Mouse (Mus musculus) ES-E14 (cell line): ENCODE measurements around the gene Syt8. TPM values are rescaled to one million over a fixed set of nuclear protein-coding genes. Genes with fewer than 3 reads are reported as not detected.

Experiments used
- DNase-seq: peaks from one replicate; pipeline ENCODE4 v3.0.0-alpha.2; 2013; ENCODE audit warnings: low read depth, low spot score
- H3K27ac ChIP-seq: 2 replicates; pipeline ENCODE4 v1.5.1; 2012; ENCODE audit warnings: low read depth, mild to moderate bottlenecking, low read length, moderate library complexity, mixed read lengths; ENCODE audit not compliant: poor library complexity, insufficient read depth, severe bottlenecking
- H3K36me3 ChIP-seq: 2 replicates; pipeline ENCODE4 v1.6.1; 2012; ENCODE audit warnings: mild to moderate bottlenecking, low read length, moderate library complexity, mixed read lengths; ENCODE audit not compliant: control insufficient read depth, poor library complexity, insufficient read depth, severe bottlenecking
- H3K4me1 ChIP-seq, 2 experiments: fragments of 150-350 bp in 1 of 2; sonication (generic) in 1 of 2; 2 replicates each; pipeline ENCODE4 v1.6.1; 2012; ENCODE audit warnings: low read length in 2 of 2, mild to moderate bottlenecking in 1 of 2, mixed read lengths in 1 of 2; ENCODE audit not compliant: control insufficient read depth in 2 of 2, insufficient read depth in 2 of 2, poor library complexity in 1 of 2
- H3K4me3 ChIP-seq, 2 experiments: fragments of 150-350 bp in 1 of 2; sonication (generic) in 1 of 2; 2 replicates each; pipeline ENCODE4 v1.5.1; 2012; ENCODE audit warnings: low read length in 2 of 2, low read depth in 1 of 2, mild to moderate bottlenecking in 1 of 2, mixed read lengths in 1 of 2; ENCODE audit not compliant: insufficient read depth in 1 of 2, poor library complexity in 1 of 2, severe bottlenecking in 1 of 2
- H3K9ac ChIP-seq: 2 replicates; pipeline ENCODE4 v1.6.1; 2012; ENCODE audit warnings: low read depth, mild to moderate bottlenecking, low read length, mixed read lengths; ENCODE audit not compliant: poor library complexity, insufficient read depth, severe bottlenecking
- H3K9me3 ChIP-seq: fragments of 150-350 bp; sonication (generic); 2 replicates; pipeline ENCODE4 v1.6.1; 2012; ENCODE audit warnings: low read depth, mild to moderate bottlenecking, low read length; ENCODE audit not compliant: control insufficient read depth, insufficient read depth
- CHD2 ChIP-seq: IDR thresholded peaks from 2 replicates; pipeline ENCODE4 v1.6.1; 2014; ENCODE audit warnings: mild to moderate bottlenecking, low read depth, low read length, inconsistent platforms
- HCFC1 ChIP-seq: IDR thresholded peaks from 2 replicates; pipeline ENCODE4 v1.6.1; 2012; ENCODE audit warnings: low read length, inconsistent platforms, borderline replicate concordance; ENCODE audit not compliant: insufficient read depth
- MAFK ChIP-seq: IDR thresholded peaks from 2 replicates; pipeline ENCODE4 v1.6.1; 2014; ENCODE audit warnings: mild to moderate bottlenecking, low read depth, low read length, inconsistent platforms; ENCODE audit not compliant: insufficient read depth
- ZC3H11A ChIP-seq: IDR thresholded peaks from 2 replicates; pipeline ENCODE4 v1.6.1; 2012; ENCODE audit warnings: low read depth, mild to moderate bottlenecking, inconsistent platforms, low read length, borderline replicate concordance
- ZNF384 ChIP-seq: IDR thresholded peaks from 2 replicates; pipeline ENCODE4 v1.6.1; 2012; ENCODE audit warnings: low read depth, low read length, inconsistent platforms
- in situ Hi-C, 2 experiments: fragments of 600-800 bp; cut with MboI; formaldehyde crosslinking; loops; one replicate each; pipeline ENCODE4 v1.15.1; 2025; ENCODE audit warnings: low sequenced_read_pairs in 2 of 2, inconsistent platforms in 1 of 2; ENCODE audit not compliant: unreplicated experiment in 2 of 2
- total RNA-seq: library from RNA; depleted of rRNA; stranded (reverse); fragments of 300-350 nt; gene quantifications from 2 replicates; pipeline ENCODE4 v1.2.3, GENCODE M21; 2012

The Syt8 gene
- total RNA-seq, 1 experiment = 0.94 TPM

- no peak for DNase-seq
- Histone ChIP-seq H3K4me3 (no peak overlapping the region), H3K4me1 (no peaks in the 10 kb centered on the region), H3K36me3 (no peaks in the 10 kb centered on the region), H3K9ac (no peak overlapping the region), H3K27ac (no peak overlapping the region), H3K9me3 (no peaks in the 10 kb centered on the region)
- in situ Hi-C loops = no loop called here
- TF ChIP-seq MAFK (no peak), HCFC1 (no peak), CHD2 (no peak), ZNF384 (no peak), ZC3H11A (no peak)
These were observed 26.8 kb downstream of the Syt8 start for GRCm38 (mm10) chr7:142461446-142461845.

GRCm38 (mm10) chr7:142462190-142462589 lies 27.5 kb downstream of the Syt8 start:
- Histone ChIP-seq H3K9ac (no peak overlapping the region), H3K4me3 (no peak overlapping the region), H3K9me3 (no peaks in the 10 kb centered on the region), H3K36me3 (no peaks in the 10 kb centered on the region), H3K4me1 (no peaks in the 10 kb centered on the region), H3K27ac (no peak overlapping the region)
- no peak for DNase-seq
- in situ Hi-C loops = no loop called here
- TF ChIP-seq HCFC1 (no peak), CHD2 (no peak), ZC3H11A (no peak), ZNF384 (no peak), MAFK (no peak)

- DNase-seq = no peak
- H3K27ac ChIP-seq = no peak overlapping the region
- H3K9me3 ChIP-seq = no peaks in the 10 kb centered on the region
- TF ChIP-seq CHD2 (no peak), HCFC1 (no peak), MAFK (no peak), ZC3H11A (no peak), ZNF384 (no peak)
- H3K4me3 ChIP-seq = no peak overlapping the region
- no peaks in the 10 kb centered on the region for H3K4me1 ChIP-seq
- in situ Hi-C loops = no loop called here
- H3K36me3 ChIP-seq = no peaks in the 10 kb centered on the region
- no peak overlapping the region for H3K9ac ChIP-seq
These were observed 28.0 kb downstream of the Syt8 start for GRCm38 (mm10) chr7:142462594-142463078.

GRCm38 (mm10) chr7:142470171-142470691 lies 35.6 kb downstream of the Syt8 start:
- H3K9ac ChIP-seq = no peak overlapping the region
- no peak overlapping the region for H3K4me3 ChIP-seq
- in situ Hi-C loops = no loop called here
- TF ChIP-seq HCFC1 = no peak
- no peak for TF ChIP-seq CHD2
- TF ChIP-seq ZC3H11A = no peak
- no peak for TF ChIP-seq ZNF384
- H3K4me1 ChIP-seq = peaks cover 0 to 3% of the 10 kb centered on the region in 2 experiments; a peak in 1 of 4 replicates
- no peaks in the 10 kb centered on the region for H3K9me3 ChIP-seq
- DNase-seq = no peak
- no peak overlapping the region for H3K27ac ChIP-seq
- no peaks in the 10 kb centered on the region for H3K36me3 ChIP-seq

- no peaks in the 10 kb centered on the region for H3K36me3 ChIP-seq
- H3K9me3 ChIP-seq = no peaks in the 10 kb centered on the region
- no peak overlapping the region for H3K4me3 ChIP-seq
- DNase-seq = peak; percentile 9
- no peak overlapping the region for H3K9ac ChIP-seq
- H3K4me1 ChIP-seq = peaks cover 0 to 3% of the 10 kb centered on the region in 2 experiments; a peak in 1 of 4 replicates
- no peak overlapping the region for H3K27ac ChIP-seq
- in situ Hi-C loops = no loop called here
- no peak for TF ChIP-seq ZNF384
- no peak for TF ChIP-seq MAFK
- no peak for TF ChIP-seq ZC3H11A
- TF ChIP-seq CHD2 = no peak
- no peak for TF ChIP-seq HCFC1
These were observed 36.3 kb downstream of the Syt8 start for GRCm38 (mm10) chr7:142470808-142471413.
